Mouse (Mus musculus) MEL (cell line): Measurements from ENCODE around the gene Vps13d.

Source experiments
- CTCF ChIP-seq, 3 experiments: IDR thresholded peaks in 2 of 3; conservative IDR thresholded peaks in 1 of 3; 2 replicates each; pipeline ENCODE4 v1.5.1; 2011 to 2012; ENCODE audit warnings: low read length in 3 of 3, low read depth in 2 of 3, mild to moderate bottlenecking in 2 of 3, improper control_type of control experiment in 1 of 3, inconsistent platforms in 1 of 3, mixed read lengths in 1 of 3, moderate library complexity in 1 of 3; ENCODE audit not compliant: control insufficient read depth in 1 of 3, insufficient read depth in 1 of 3, poor library complexity in 1 of 3, severe bottlenecking in 1 of 3
- E2F4 ChIP-seq: IDR thresholded peaks from 2 replicates; pipeline ENCODE4 v1.6.1; 2011; ENCODE audit warnings: low read depth, low read length, improper control_type of control experiment, borderline replicate concordance
- EP300 ChIP-seq, 2 experiments: IDR thresholded peaks; 2 replicates each; pipeline ENCODE4 v1.6.1; 2011; ENCODE audit warnings: improper control_type of control experiment in 2 of 2, low read length in 2 of 2, low read depth in 1 of 2, mild to moderate bottlenecking in 1 of 2
- MAFK ChIP-seq: IDR thresholded peaks from 2 replicates; pipeline ENCODE4 v1.6.1; 2011; ENCODE audit warnings: low read depth, mild to moderate bottlenecking, low read length, improper control_type of control experiment, borderline replicate concordance
- NRF1 ChIP-seq: IDR thresholded peaks from 2 replicates; pipeline ENCODE4 v1.6.1; 2014; ENCODE audit warnings: low read depth, mild to moderate bottlenecking, inconsistent platforms, low read length, improper control_type of control experiment, moderate library complexity; ENCODE audit not compliant: poor library complexity, insufficient read depth, severe bottlenecking
- POLR2A ChIP-seq, 2 experiments: IDR thresholded peaks; 2 replicates each; pipeline ENCODE4 v1.6.1; 2011 to 2012; ENCODE audit warnings: low read length in 2 of 2, mild to moderate bottlenecking in 2 of 2, control low read depth in 1 of 2, improper control_type of control experiment in 1 of 2, low read depth in 1 of 2, moderate library complexity in 1 of 2; ENCODE audit not compliant: control insufficient read depth in 1 of 2, insufficient read depth in 1 of 2, poor library complexity in 1 of 2
- SMC3 ChIP-seq: IDR thresholded peaks from 2 replicates; pipeline ENCODE4 v1.6.1; 2011; ENCODE audit warnings: low read depth, low read length, improper control_type of control experiment
- TCF12 ChIP-seq: IDR thresholded peaks from 2 replicates; pipeline ENCODE4 v1.6.1; 2014; ENCODE audit warnings: low read depth, mild to moderate bottlenecking, inconsistent platforms, low read length, improper control_type of control experiment, moderate library complexity

- no peak for TF ChIP-seq CTCF (IDR thresholded peaks at IDR 0.05 in 2 of 3, conservative IDR thresholded peaks at IDR 0.05 in 1 of 3; ENCODE audit: control insufficient read depth in 1 of 3, insufficient read depth in 1 of 3, low read depth in 2 of 3, low read length in 3 of 3, poor library complexity in 1 of 3, severe bottlenecking in 1 of 3)
- no peak for TF ChIP-seq TCF12
- TF ChIP-seq POLR2A (IDR thresholded peaks at IDR 0.05; ENCODE audit: control insufficient read depth in 1 of 2, insufficient read depth in 1 of 2, low read depth in 1 of 2, low read length in 2 of 2, poor library complexity in 1 of 2) = no peak
- TF ChIP-seq EP300 (IDR thresholded peaks at IDR 0.05; ENCODE audit: low read depth in 1 of 2, low read length in 2 of 2) = no peak
- no peak for TF ChIP-seq NRF1
- no peak for TF ChIP-seq SMC3
- no peak for TF ChIP-seq E2F4
- no peak for TF ChIP-seq MAFK
These were observed 41.2 kb upstream of the Vps13d start for GRCm38 (mm10) chr4:145236027-145236426.
